Mouse (Mus musculus) lung, embryonic 14.5 days (tissue): ENCODE results near the gene Dusp1. TPM values are rescaled to one million over a fixed set of nuclear protein-coding genes. Genes with fewer than 3 reads are reported as not detected.
A peak's percentile ranks its signal among the peaks of the same experiment; 100 is the strongest.

Experiments used
- ATAC-seq: fragments of 200-750 bp; cut with Nextera tagmentation; 2 replicates; pipeline ENCODE4 v1.8.0; 2017; ENCODE audit warnings: mild to moderate bottlenecking, moderate TSS enrichment, moderate library complexity; ENCODE audit not compliant: insufficient read depth
- DNase-seq: peaks from one replicate; pipeline ENCODE4 v3.0.0-alpha.2; 2015
- H3K27ac ChIP-seq: fragments of 300-500 bp; sonication (generic); 2 replicates; pipeline ENCODE4 v1.5.1; 2014; ENCODE audit warnings: low read depth, mild to moderate bottlenecking, moderate library complexity
- H3K27me3 ChIP-seq: fragments of 300-500 bp; sonication (generic); 2 replicates; pipeline ENCODE4 v1.6.1; 2014; ENCODE audit warnings: low read length, control low read depth; ENCODE audit not compliant: insufficient read depth
- H3K36me3 ChIP-seq: fragments of 300-500 bp; sonication (generic); 2 replicates; pipeline ENCODE4 v1.6.1; 2014; ENCODE audit warnings: control low read depth; ENCODE audit not compliant: insufficient read depth
- H3K4me1 ChIP-seq: fragments of 300-500 bp; sonication (generic); 2 replicates; pipeline ENCODE4 v1.6.1; 2014; ENCODE audit warnings: antibody characterized with exemption, control low read depth; ENCODE audit not compliant: insufficient read depth
- H3K4me2 ChIP-seq: fragments of 300-500 bp; sonication (generic); 2 replicates; pipeline ENCODE4 v1.6.1; 2014; ENCODE audit warnings: mild to moderate bottlenecking
- H3K4me3 ChIP-seq: fragments of 300-500 bp; sonication (generic); 2 replicates; pipeline ENCODE4 v1.5.1; 2014; ENCODE audit warnings: low read depth, low read length
- H3K9ac ChIP-seq: fragments of 300-500 bp; sonication (generic); 2 replicates; pipeline ENCODE4 v1.6.1; 2014
- H3K9me3 ChIP-seq: fragments of 300-500 bp; sonication (generic); 2 replicates; pipeline ENCODE4 v1.6.1; 2016; ENCODE audit warnings: low read depth, low read length, control low read depth
- CTCF ChIP-seq: IDR thresholded peaks from 2 replicates; pipeline ENCODE4 v1.5.1; 2016; ENCODE audit warnings: antibody characterized with exemption, low read depth
- WGBS: fragments of 180-500 bp; shearing (Covaris S2); extraction: QIAGEN DNeasy Blood & Tissue Kit; methylation state at CpG from one replicate; pipeline ENCODE4 v1.1.7; 2014; 5-methylcytosine and 5-hydroxymethylcytosine counted together
- polyA plus RNA-seq: library from polyadenylated mRNA; unstranded; fragments of >200 nt; fragmentation: Nextera tagmentation; extraction: Ambion mirVana; gene quantifications from 2 replicates; pipeline ENCODE4 v1.2.1, GENCODE M21; 2014

The Dusp1 gene
- polyA plus RNA-seq, 1 experiment from 2014 or later = 24.5 TPM

- 59% methylated on average over 5 of the region's 5 CpGs for WGBS
- no peak for TF ChIP-seq CTCF
Measured at GRCm38 (mm10) chr17:26533871-26534372, 28.0 kb downstream of the Dusp1 start.

GRCm38 (mm10) chr17:26532476-26533045 is 29.4 kb downstream of the Dusp1 start:
- Histone ChIP-seq H3K4me2 (no peak overlapping the region), H3K27ac (no peak overlapping the region), H3K4me1 (0 out of 2 replicates have a peak, but pooled peaks cover 2% of the 10 kb centered on the region), H3K9me3 (no peaks in the 10 kb centered on the region), H3K4me3 (no peak overlapping the region), H3K9ac (no peak overlapping the region), H3K27me3 (no peaks in the 10 kb centered on the region), H3K36me3 (no peaks in the 10 kb centered on the region)
- TF ChIP-seq CTCF = no peak
- 53% methylated on average over 4 of the region's 4 CpGs for WGBS
- no peak for ATAC-seq
- DNase-seq = no peak

More at GRCm38 (mm10) chr17:26533871-26534372, 28.0 kb downstream of the Dusp1 start:
- Histone ChIP-seq H3K4me3 (no peak overlapping the region), H3K9me3 (no peaks in the 10 kb centered on the region), H3K36me3 (no peaks in the 10 kb centered on the region), H3K4me1 (0 out of 2 replicates have a peak, but pooled peaks cover 2% of the 10 kb centered on the region), H3K4me2 (no peak overlapping the region), H3K27me3 (no peaks in the 10 kb centered on the region), H3K9ac (no peak overlapping the region), H3K27ac (no peak overlapping the region)
- DNase-seq = peak; percentile 38
- ATAC-seq = no peak

GRCm38 (mm10) chr17:26531395-26532027 is 30.4 kb downstream of the Dusp1 start:
- no peaks in the 10 kb centered on the region for H3K36me3 ChIP-seq
- no peaks in the 10 kb centered on the region for H3K9me3 ChIP-seq
- 0 out of 2 replicates have a peak, but pooled peaks cover 2% of the 10 kb centered on the region for H3K4me1 ChIP-seq
- 80% methylated on average over 7 of the region's 7 CpGs for WGBS
- no peaks in the 10 kb centered on the region for H3K27me3 ChIP-seq
- no peak overlapping the region for H3K27ac ChIP-seq
- ATAC-seq = no peak; the same call in 1 of the 2 replicates
- no peak overlapping the region for H3K9ac ChIP-seq
- no peak overlapping the region for H3K4me2 ChIP-seq
- TF ChIP-seq CTCF = no peak
- no peak overlapping the region for H3K4me3 ChIP-seq
- no peak for DNase-seq

- no peak overlapping the region for H3K9ac ChIP-seq
- no peaks in the 10 kb centered on the region for H3K9me3 ChIP-seq
- H3K27ac ChIP-seq = no peak overlapping the region; the same call in 1 of the 2 replicates
- peak; percentile 60 for DNase-seq
- no peaks in the 10 kb centered on the region for H3K36me3 ChIP-seq
- H3K4me3 ChIP-seq = no peak overlapping the region
- peak; percentile 82 for ATAC-seq
- no peak overlapping the region for H3K4me2 ChIP-seq
- no peaks in the 10 kb centered on the region for H3K27me3 ChIP-seq
- 0 out of 2 replicates have a peak, but pooled peaks cover 2% of the 10 kb centered on the region for H3K4me1 ChIP-seq
- WGBS = 31% methylated on average over 3 of the region's 3 CpGs
- no peak for TF ChIP-seq CTCF
Measured at GRCm38 (mm10) chr17:26530590-26531081, 31.3 kb downstream of the Dusp1 start.

GRCm38 (mm10) chr17:26529791-26530241 is 32.1 kb downstream of the Dusp1 start:
- no peak overlapping the region for H3K9ac ChIP-seq
- WGBS = 77% methylated on average over 5 of the region's 5 CpGs
- DNase-seq = no peak

GRCm38 (mm10) chr17:26528751-26529150 is 33.2 kb downstream of the Dusp1 start:
- TF ChIP-seq CTCF = no peak
- Histone ChIP-seq H3K27me3 (no peaks in the 10 kb centered on the region), H3K9me3 (no peaks in the 10 kb centered on the region), H3K4me1 (no peaks in the 10 kb centered on the region), H3K9ac (no peak overlapping the region), H3K36me3 (no peaks in the 10 kb centered on the region), H3K4me3 (no peak overlapping the region), H3K27ac (no peak overlapping the region), H3K4me2 (no peak overlapping the region)
- ATAC-seq = no peak
- WGBS = 79% methylated on average over 6 of the region's 6 CpGs
- no peak for DNase-seq

More at GRCm38 (mm10) chr17:26529791-26530241, 32.1 kb downstream of the Dusp1 start:
- Histone ChIP-seq H3K36me3 (no peaks in the 10 kb centered on the region), H3K27me3 (no peaks in the 10 kb centered on the region), H3K27ac (no peak overlapping the region), H3K4me1 (0 out of 2 replicates have a peak, but pooled peaks cover 1% of the 10 kb centered on the region), H3K4me3 (no peak overlapping the region), H3K4me2 (no peak overlapping the region), H3K9me3 (no peaks in the 10 kb centered on the region)
- no peak for ATAC-seq
- no peak for TF ChIP-seq CTCF

- Histone ChIP-seq H3K4me1 (no peaks in the 10 kb centered on the region), H3K4me3 (no peak overlapping the region), H3K9me3 (no peaks in the 10 kb centered on the region), H3K36me3 (no peaks in the 10 kb centered on the region), H3K4me2 (no peak overlapping the region), H3K9ac (no peak overlapping the region), H3K27me3 (no peaks in the 10 kb centered on the region), H3K27ac (no peak overlapping the region)
- no peak for DNase-seq
- no peak for ATAC-seq
- TF ChIP-seq CTCF = no peak
- 87% methylated on average over 9 of the region's 9 CpGs for WGBS
Measured at GRCm38 (mm10) chr17:26527291-26527690, 34.6 kb downstream of the Dusp1 start.
